Mouse (Mus musculus): ENCODE data around the gene 1500015O10Rik.

DNA sequence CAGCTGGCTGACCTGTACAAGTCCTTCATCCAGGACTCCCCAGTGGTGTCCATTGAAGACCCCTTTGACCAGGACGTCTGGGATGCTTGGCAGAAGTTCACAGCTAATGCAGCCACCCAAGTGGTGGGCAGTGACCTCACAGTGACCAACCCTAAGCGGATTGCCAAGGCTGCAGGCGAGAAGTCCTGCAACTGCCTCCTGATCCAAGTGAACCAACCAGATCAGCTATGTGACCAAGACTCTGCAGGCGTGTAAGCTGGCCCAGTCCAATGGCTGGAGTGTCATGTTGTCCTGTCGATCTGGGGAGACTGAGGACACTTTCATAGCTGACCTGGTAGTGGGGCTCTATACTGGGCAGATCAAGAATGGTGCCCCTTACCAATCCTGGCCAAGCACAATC is 56.3 kb downstream of the 1500015O10Rik start:
- no peak for TF ChIP-seq GATA1 (IDR thresholded peaks at IDR 0.05; ENCODE audit: borderline replicate concordance, low read length)
- TF ChIP-seq FLI1 (IDR thresholded peaks at IDR 0.05; ENCODE audit: low read length) = no peak

Data from megakaryocyte, embryonic 14.5 days (primary cell).